Mouse (Mus musculus) forebrain, embryonic 14.5 days (tissue): Measurements from ENCODE around the gene Plxnd1. TPM values are rescaled to one million over a fixed set of nuclear protein-coding genes. Genes with fewer than 3 reads are reported as not detected.

Source experiments
- ATAC-seq: fragments of 200-750 bp; cut with Nextera tagmentation; 2 replicates; pipeline ENCODE4 v1.8.0; 2017; ENCODE audit warnings: mild to moderate bottlenecking, moderate library complexity
- DNase-seq: peaks from one replicate; pipeline ENCODE4 v3.0.0-alpha.2; 2015; ENCODE audit warnings: low spot score
- H3K27ac ChIP-seq: fragments of 300-500 bp; sonication (generic); 2 replicates; pipeline ENCODE4 v1.5.1; 2014; ENCODE audit warnings: low read depth, mild to moderate bottlenecking, control low read depth, low read length, moderate library complexity
- H3K27me3 ChIP-seq: fragments of 300-500 bp; sonication (generic); replicated peaks from 2 replicates; pipeline ENCODE4 v1.6.1; 2014; ENCODE audit warnings: low read length, control low read depth, mixed read lengths; ENCODE audit not compliant: control insufficient read depth, insufficient read depth
- H3K36me3 ChIP-seq: fragments of 300-500 bp; sonication (generic); 2 replicates; pipeline ENCODE4 v1.6.1; 2014; ENCODE audit warnings: low read length, control low read depth; ENCODE audit not compliant: control insufficient read depth, insufficient read depth
- H3K4me1 ChIP-seq: fragments of 300-500 bp; sonication (generic); 2 replicates; pipeline ENCODE4 v1.6.1; 2014; ENCODE audit warnings: antibody characterized with exemption, low read length, control low read depth; ENCODE audit not compliant: control insufficient read depth, insufficient read depth
- H3K4me2 ChIP-seq: fragments of 300-500 bp; sonication (generic); 2 replicates; pipeline ENCODE4 v1.6.1; 2014; ENCODE audit warnings: mild to moderate bottlenecking, control low read depth, low read length
- H3K4me3 ChIP-seq: fragments of 300-500 bp; sonication (generic); 2 replicates; pipeline ENCODE4 v1.5.1; 2014; ENCODE audit warnings: low read depth, low read length, control low read depth
- H3K9ac ChIP-seq: fragments of 300-500 bp; sonication (generic); 2 replicates; pipeline ENCODE4 v1.6.1; 2014; ENCODE audit warnings: mild to moderate bottlenecking, low read length, control low read depth, moderate library complexity
- H3K9me3 ChIP-seq: fragments of 300-500 bp; sonication (generic); replicated peaks from 2 replicates; pipeline ENCODE4 v1.6.1; 2016; ENCODE audit warnings: low read length, control low read depth, mixed read lengths; ENCODE audit not compliant: control insufficient read depth
- WGBS: fragments of 180-500 bp; shearing (Covaris S2); extraction: QIAGEN DNeasy Blood & Tissue Kit; methylation state at CpG from one replicate; pipeline ENCODE4 v1.1.7; 2014; 5-methylcytosine and 5-hydroxymethylcytosine counted together
- polyA plus RNA-seq: library from polyadenylated mRNA; unstranded; fragments of >200 nt; fragmentation: Nextera tagmentation; extraction: Ambion mirVana; gene quantifications from 2 replicates; pipeline ENCODE4 v1.2.1, GENCODE M21; 2014

Gene Plxnd1
- 15.3 and 19.6 TPM in 2 replicates for polyA plus RNA-seq

GRCm38 (mm10) chr6:115994877-115995520 is at the start of gene Plxnd1:
Gene Plxnd1 (minus strand): TSS chr6:115995005.
- Histone ChIP-seq H3K9ac (peak within 1 kb of the TSS; percentile 60), H3K4me1 (peaks cover 5% of the 10 kb centered on the region; the same call in 1 of the 2 replicates), H3K27ac (peak within 1 kb of the TSS; percentile 39; the same call in 1 of the 2 replicates), H3K4me2 (peak within 1 kb of the TSS; percentile 84), H3K4me3 (peak within 1 kb of the TSS; percentile 53), H3K36me3 (no peaks in the 10 kb centered on the region), H3K27me3 (peaks cover 30% of the 10 kb centered on the region), H3K9me3 (no peaks in the 10 kb centered on the region)
- DNase-seq (peak; percentile 73), ATAC-seq (peak; percentile 73)
- WGBS, result 3% methylated on average over 21 of the region's 51 CpGs

GRCm38 (mm10) chr6:116044039-116044438 is 49.2 kb upstream of the Plxnd1 start:
- DNase-seq, result no peak
- no peaks in the 10 kb centered on the region for H3K4me1 ChIP-seq
- H3K9me3 ChIP-seq, result peaks cover 4% of the 10 kb centered on the region; the same call in 1 of the 2 replicates
- H3K9ac ChIP-seq, result no peak overlapping the region
- no peak overlapping the region for H3K4me2 ChIP-seq
- ATAC-seq, result no peak
- no peak overlapping the region for H3K4me3 ChIP-seq
- peaks cover 9% of the 10 kb centered on the region for H3K36me3 ChIP-seq
- 73% methylated on average over 2 of the region's 2 CpGs for WGBS
- no peak overlapping the region for H3K27ac ChIP-seq
- no peaks in the 10 kb centered on the region for H3K27me3 ChIP-seq

- DNase-seq (no peak), ATAC-seq (no peak)
- Histone ChIP-seq H3K4me2 (no peak overlapping the region), H3K4me3 (no peak overlapping the region), H3K4me1 (no peaks in the 10 kb centered on the region), H3K9me3 (peaks cover 4% of the 10 kb centered on the region; the same call in 1 of the 2 replicates), H3K9ac (no peak overlapping the region), H3K36me3 (peaks cover 8% of the 10 kb centered on the region), H3K27ac (no peak overlapping the region), H3K27me3 (no peaks in the 10 kb centered on the region)
- 95% methylated on average over 2 of the region's 2 CpGs for WGBS
Observed at GRCm38 (mm10) chr6:116038222-116038621, 43.4 kb upstream of the Plxnd1 start.

GRCm38 (mm10) chr6:116037281-116037831 is 42.6 kb upstream of the Plxnd1 start:
- H3K9ac ChIP-seq, result no peak overlapping the region
- 0 out of 2 replicates have a peak, but pooled peaks cover 4% of the 10 kb centered on the region for H3K36me3 ChIP-seq
- ATAC-seq (no peak), DNase-seq (no peak)
- no peaks in the 10 kb centered on the region for H3K27me3 ChIP-seq
- H3K4me2 ChIP-seq, result no peak overlapping the region
- H3K4me1 ChIP-seq, result no peaks in the 10 kb centered on the region
- 93% methylated on average over 5 of the region's 5 CpGs for WGBS
- no peaks in the 10 kb centered on the region for H3K9me3 ChIP-seq
- H3K4me3 ChIP-seq, result no peak overlapping the region
- H3K27ac ChIP-seq, result no peak overlapping the region

- WGBS, result 93% methylated on average over 2 of the region's 2 CpGs
- H3K27ac ChIP-seq, result no peak overlapping the region
- H3K27me3 ChIP-seq, result no peaks in the 10 kb centered on the region
- no peak overlapping the region for H3K4me3 ChIP-seq
- no peaks in the 10 kb centered on the region for H3K4me1 ChIP-seq
- H3K36me3 ChIP-seq, result 0 out of 2 replicates have a peak, but pooled peaks cover 4% of the 10 kb centered on the region
- DNase-seq (no peak), ATAC-seq (no peak)
- H3K9ac ChIP-seq, result no peak overlapping the region
- no peak overlapping the region for H3K4me2 ChIP-seq
- no peaks in the 10 kb centered on the region for H3K9me3 ChIP-seq
Observed at GRCm38 (mm10) chr6:116036555-116036954, 41.8 kb upstream of the Plxnd1 start.

- Histone ChIP-seq H3K9ac (no peak overlapping the region), H3K4me3 (no peak overlapping the region), H3K4me2 (no peak overlapping the region), H3K36me3 (no peaks in the 10 kb centered on the region), H3K9me3 (no peaks in the 10 kb centered on the region), H3K27me3 (no peaks in the 10 kb centered on the region), H3K27ac (no peak overlapping the region), H3K4me1 (no peaks in the 10 kb centered on the region)
- 88% methylated on average over 5 of the region's 5 CpGs for WGBS
- ATAC-seq (no peak), DNase-seq (no peak)
Observed at GRCm38 (mm10) chr6:116031052-116031451, 36.2 kb upstream of the Plxnd1 start.

- no peak overlapping the region for H3K4me2 ChIP-seq
- H3K4me1 ChIP-seq, result no peaks in the 10 kb centered on the region
- no peaks in the 10 kb centered on the region for H3K27me3 ChIP-seq
- H3K27ac ChIP-seq, result no peak overlapping the region
- WGBS, result 92% methylated on average over 4 of the region's 4 CpGs
- no peak for ATAC-seq
- H3K4me3 ChIP-seq, result no peak overlapping the region
- H3K36me3 ChIP-seq, result peaks cover 43% of the 10 kb centered on the region
- no peak overlapping the region for H3K9ac ChIP-seq
- no peak for DNase-seq
- peaks cover 9% of the 10 kb centered on the region for H3K9me3 ChIP-seq
Observed at GRCm38 (mm10) chr6:116024666-116025065, 29.9 kb upstream of the Plxnd1 start.

- H3K9me3 ChIP-seq, result peaks cover 9% of the 10 kb centered on the region
- peaks cover 49% of the 10 kb centered on the region for H3K36me3 ChIP-seq
- DNase-seq, result no peak
- no peak overlapping the region for H3K4me2 ChIP-seq
- no peaks in the 10 kb centered on the region for H3K27me3 ChIP-seq
- H3K27ac ChIP-seq, result no peak overlapping the region
- H3K4me3 ChIP-seq, result no peak overlapping the region
- ATAC-seq, result no peak
- no peaks in the 10 kb centered on the region for H3K4me1 ChIP-seq
- H3K9ac ChIP-seq, result no peak overlapping the region
- 88% methylated on average over 9 of the region's 9 CpGs for WGBS
Observed at GRCm38 (mm10) chr6:116021961-116022485, 27.2 kb upstream of the Plxnd1 start.

GRCm38 (mm10) chr6:116015902-116016301 is 21.1 kb upstream of the Plxnd1 start:
- Histone ChIP-seq H3K27me3 (no peaks in the 10 kb centered on the region), H3K9ac (no peak overlapping the region), H3K4me3 (no peak overlapping the region), H3K4me2 (no peak overlapping the region), H3K36me3 (peaks cover 17% of the 10 kb centered on the region; the same call in 1 of the 2 replicates), H3K27ac (no peak overlapping the region), H3K4me1 (no peaks in the 10 kb centered on the region), H3K9me3 (no peaks in the 10 kb centered on the region)
- 89% methylated on average over 3 of the region's 3 CpGs for WGBS
- DNase-seq (no peak), ATAC-seq (no peak)
